Mouse (Mus musculus) liver, embryonic 13.5 days (tissue): ENCODE measurements around the gene Pon1. TPM values are rescaled to one million over a fixed set of nuclear protein-coding genes. Genes with fewer than 3 reads are reported as not detected.

Experiments used
- ATAC-seq: fragments of 200-750 bp; cut with Nextera tagmentation; 2 replicates; pipeline ENCODE4 v1.8.0; 2017; ENCODE audit warnings: low read depth, mild to moderate bottlenecking, moderate number of reproducible peaks, moderate library complexity
- DNase-seq: peaks from one replicate; pipeline ENCODE4 v3.0.0; 2022
- H3K27ac ChIP-seq: fragments of 300-500 bp; sonication (generic); 2 replicates; pipeline ENCODE4 v1.5.1; 2015; ENCODE audit warnings: moderate library complexity, mild to moderate bottlenecking, inconsistent platforms
- H3K27me3 ChIP-seq: fragments of 300-500 bp; sonication (generic); 2 replicates; pipeline ENCODE4 v1.6.1; 2015; ENCODE audit warnings: mild to moderate bottlenecking, inconsistent platforms
- H3K36me3 ChIP-seq: fragments of 300-500 bp; sonication (generic); 2 replicates; pipeline ENCODE4 v1.6.1; 2015; ENCODE audit warnings: mild to moderate bottlenecking, inconsistent platforms
- H3K4me1 ChIP-seq: fragments of 300-500 bp; sonication (generic); replicated peaks from 2 replicates; pipeline ENCODE4 v1.6.1; 2015; ENCODE audit warnings: inconsistent platforms
- H3K4me2 ChIP-seq: fragments of 300-500 bp; sonication (generic); 2 replicates; pipeline ENCODE4 v1.6.1; 2015; ENCODE audit warnings: inconsistent platforms, mild to moderate bottlenecking, moderate library complexity
- H3K4me3 ChIP-seq: fragments of 300-500 bp; sonication (generic); replicated peaks from 2 replicates; pipeline ENCODE4 v1.5.1; 2015; ENCODE audit warnings: mild to moderate bottlenecking, inconsistent platforms
- H3K9ac ChIP-seq: fragments of 300-500 bp; sonication (generic); 2 replicates; pipeline ENCODE4 v1.6.1; 2015; ENCODE audit warnings: mild to moderate bottlenecking, inconsistent platforms
- H3K9me3 ChIP-seq: fragments of 300-500 bp; sonication (generic); replicated peaks from 2 replicates; pipeline ENCODE4 v1.6.1; 2016; ENCODE audit warnings: inconsistent platforms
- WGBS: fragments of 180-500 bp; shearing (Covaris S2); methylation state at CpG from one replicate; pipeline ENCODE4 v1.1.7; 2015; ENCODE audit not compliant: insufficient replicate concordance; 5-methylcytosine and 5-hydroxymethylcytosine counted together
- polyA plus RNA-seq: library from polyadenylated mRNA; unstranded; fragments of >200 nt; fragmentation: Nextera tagmentation; extraction: Ambion mirVana; gene quantifications from 2 replicates; pipeline ENCODE4 v1.2.1, GENCODE M21; 2015

The Pon1 gene
- polyA plus RNA-seq, 1 experiment from 2014 or later = 2.3 TPM

DNA sequence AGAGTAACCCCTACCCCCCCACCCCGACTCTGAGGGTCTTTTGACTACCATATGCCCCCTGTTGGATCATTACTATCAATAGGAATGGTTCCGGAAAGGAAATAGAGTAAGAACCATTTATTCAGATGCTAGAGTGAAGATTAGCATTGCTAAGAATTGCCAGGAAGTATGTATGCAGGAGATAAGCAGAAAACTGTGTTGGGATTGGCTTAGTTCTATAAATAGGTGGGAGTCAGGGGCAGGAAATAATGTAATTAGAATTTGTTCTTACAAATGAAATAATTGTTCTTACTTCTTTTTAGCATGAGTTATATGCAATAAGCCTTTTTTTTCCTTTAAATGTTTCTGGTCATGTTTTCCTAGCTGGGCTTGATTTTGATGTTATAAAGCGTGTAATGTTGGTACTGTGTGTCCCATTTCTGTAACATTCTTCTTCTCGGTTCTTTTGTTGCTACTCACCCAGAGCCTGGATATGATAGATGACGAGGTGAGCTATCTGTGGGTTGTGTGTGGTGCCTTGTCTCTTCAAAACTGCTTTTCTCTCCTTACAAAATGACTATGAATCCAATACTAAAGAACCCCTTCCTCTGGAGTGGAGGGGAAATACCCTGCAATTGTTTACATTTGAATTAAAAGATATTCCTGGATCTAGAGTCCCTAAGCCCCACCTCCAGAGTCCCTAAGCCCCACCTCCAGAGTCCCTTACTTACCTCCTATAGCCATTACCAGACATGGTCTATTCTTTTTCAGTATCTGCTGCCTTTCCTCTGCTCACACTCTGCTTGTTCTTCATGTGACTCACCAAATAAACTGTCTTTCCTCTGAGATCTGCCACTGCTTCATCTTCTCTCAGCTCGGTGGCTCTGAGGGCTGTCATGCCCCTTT, 37.0 kb downstream of the Pon1 start:
- Histone ChIP-seq H3K9ac (peak overlapping the region; percentile 67), H3K4me1 (peaks cover 84% of the 10 kb centered on the region), H3K27ac (peak overlapping the region; percentile 97), H3K27me3 (no peaks in the 10 kb centered on the region), H3K4me3 (no peak overlapping the region), H3K9me3 (no peaks in the 10 kb centered on the region), H3K4me2 (peak overlapping the region; percentile 64), H3K36me3 (0 out of 2 replicates have a peak, but pooled peaks cover 6% of the 10 kb centered on the region)
- 29% methylated on average over 6 of the region's 6 CpGs for WGBS
- DNase-seq (no peak), ATAC-seq (peak; percentile 59)

DNA sequence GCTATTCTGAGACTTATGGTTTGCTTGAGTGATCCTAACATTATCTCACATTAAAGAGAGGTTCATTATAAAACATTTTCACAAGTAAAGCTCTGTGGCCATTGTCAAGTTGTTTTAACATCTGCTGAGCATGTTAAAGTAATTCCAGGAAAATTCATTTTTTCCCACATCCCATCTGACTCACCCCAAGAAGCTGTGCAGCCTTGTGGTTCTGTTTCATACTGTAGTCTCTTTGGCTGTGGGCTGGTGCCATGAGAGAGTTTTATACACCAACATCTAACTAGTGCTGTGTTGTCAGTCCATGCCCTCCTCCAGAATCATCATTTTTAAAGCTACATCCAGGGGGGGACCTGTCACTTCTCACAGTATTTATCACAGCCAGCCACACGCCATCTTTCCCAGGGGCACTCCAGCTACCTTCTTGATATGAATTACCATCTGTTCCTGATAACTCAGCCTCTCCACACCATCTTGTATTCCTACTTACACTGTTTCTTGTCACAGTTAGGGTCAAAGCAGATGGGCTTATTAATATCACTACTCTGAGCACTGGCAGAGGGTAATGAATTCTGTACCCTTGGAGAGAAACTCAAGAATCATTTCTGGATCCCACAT, 38.3 kb downstream of the Pon1 start:
- DNase-seq (peak; percentile 80), ATAC-seq (peak; percentile 93)
- H3K27ac ChIP-seq = peak overlapping the region; percentile 97
- no peaks in the 10 kb centered on the region for H3K9me3 ChIP-seq
- H3K9ac ChIP-seq = peak overlapping the region; percentile 67
- H3K36me3 ChIP-seq = 0 out of 2 replicates have a peak, but pooled peaks cover 6% of the 10 kb centered on the region
- 9% methylated on average over 1 of the region's 1 CpGs for WGBS
- peak overlapping the region; percentile 64 for H3K4me2 ChIP-seq
- H3K4me3 ChIP-seq = peak overlapping the region; percentile 39
- peaks cover 97% of the 10 kb centered on the region for H3K4me1 ChIP-seq
- no peaks in the 10 kb centered on the region for H3K27me3 ChIP-seq

DNA sequence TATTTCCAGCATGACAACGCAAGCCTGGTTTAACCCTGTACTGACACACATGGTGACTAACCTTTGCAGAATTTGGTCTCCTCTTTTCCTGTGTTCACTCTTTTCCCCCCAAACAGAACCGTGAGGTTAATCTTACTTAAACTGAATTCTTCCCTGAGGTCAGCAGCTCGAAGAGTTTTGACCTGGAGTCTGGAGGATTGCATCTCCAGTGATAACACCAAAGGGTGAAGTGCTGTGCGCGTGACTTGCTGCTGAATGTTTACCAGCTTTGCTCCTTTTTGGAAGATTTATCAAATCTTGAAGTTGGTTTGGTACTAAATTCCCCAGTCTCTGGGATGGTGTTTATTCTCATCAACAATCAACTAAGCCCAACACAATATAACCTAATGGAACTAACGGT, 39.0 kb downstream of the Pon1 start:
- Histone ChIP-seq H3K27ac (peak overlapping the region; percentile 97), H3K36me3 (0 out of 2 replicates have a peak, but pooled peaks cover 4% of the 10 kb centered on the region), H3K4me3 (peak overlapping the region; percentile 39), H3K9ac (peak overlapping the region; percentile 67), H3K27me3 (no peaks in the 10 kb centered on the region), H3K4me2 (peak overlapping the region; percentile 64), H3K9me3 (no peaks in the 10 kb centered on the region), H3K4me1 (peaks cover 91% of the 10 kb centered on the region)
- DNase-seq (no peak), ATAC-seq (no peak)
- WGBS = 40% methylated on average over 6 of the region's 6 CpGs

DNA sequence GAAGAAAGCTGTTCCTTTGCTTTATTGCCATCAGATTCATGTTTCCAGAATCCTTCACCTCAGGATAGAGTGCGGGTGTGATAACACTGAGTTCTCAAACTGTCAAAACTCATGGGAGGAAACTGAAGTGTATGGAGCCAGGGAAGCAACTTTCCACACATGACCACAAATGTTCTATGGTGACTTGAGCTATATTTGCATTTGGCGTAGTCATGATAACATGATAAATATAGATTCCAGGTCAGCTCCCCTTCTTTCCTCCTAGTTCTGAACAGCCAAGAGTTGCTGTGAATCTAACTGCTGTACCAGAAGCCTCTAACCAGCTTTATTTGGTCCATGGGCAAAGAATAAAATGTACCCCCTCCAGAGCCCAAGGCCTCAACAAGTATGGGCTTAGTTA, 41.6 kb downstream of the Pon1 start:
- ATAC-seq (no peak), DNase-seq (no peak)
- Histone ChIP-seq H3K36me3 (no peaks in the 10 kb centered on the region), H3K27ac (peak overlapping the region; percentile 97), H3K4me3 (no peak overlapping the region), H3K27me3 (no peaks in the 10 kb centered on the region), H3K4me1 (peaks cover 80% of the 10 kb centered on the region), H3K4me2 (peak overlapping the region; percentile 64), H3K9ac (peak overlapping the region; percentile 42), H3K9me3 (no peaks in the 10 kb centered on the region)
- WGBS = 46% methylated on average over 2 of the region's 2 CpGs

DNA sequence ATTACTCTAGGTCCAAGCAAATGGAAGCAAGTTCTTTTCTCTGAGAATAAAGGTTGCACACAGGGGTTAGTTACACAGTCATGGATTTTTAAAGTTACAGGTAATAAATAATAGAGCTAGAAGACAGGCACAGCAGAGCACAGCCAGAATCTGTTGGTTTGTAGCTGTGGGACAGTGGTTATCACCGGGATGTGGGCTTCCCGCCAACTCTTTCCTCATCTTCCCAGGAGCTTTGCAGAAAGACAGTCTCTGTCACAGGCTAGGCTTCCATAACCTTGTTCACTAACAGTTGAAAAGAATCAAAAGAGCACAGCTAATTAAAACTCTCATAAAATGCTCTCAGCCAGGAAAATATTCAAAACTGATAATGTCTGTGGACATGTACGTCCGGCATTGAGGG, 42.6 kb downstream of the Pon1 start:
- 0 out of 2 replicates have a peak overlapping the region, but pooled peaks have one; percentile 15 for H3K9ac ChIP-seq
- no peak overlapping the region for H3K4me3 ChIP-seq
- no peaks in the 10 kb centered on the region for H3K36me3 ChIP-seq
- ATAC-seq (no peak), DNase-seq (no peak)
- H3K4me1 ChIP-seq = peaks cover 71% of the 10 kb centered on the region
- no peaks in the 10 kb centered on the region for H3K9me3 ChIP-seq
- H3K27ac ChIP-seq = peak overlapping the region; percentile 97
- no peaks in the 10 kb centered on the region for H3K27me3 ChIP-seq
- 69% methylated on average over 4 of the region's 4 CpGs for WGBS
- H3K4me2 ChIP-seq = no peak overlapping the region

DNA sequence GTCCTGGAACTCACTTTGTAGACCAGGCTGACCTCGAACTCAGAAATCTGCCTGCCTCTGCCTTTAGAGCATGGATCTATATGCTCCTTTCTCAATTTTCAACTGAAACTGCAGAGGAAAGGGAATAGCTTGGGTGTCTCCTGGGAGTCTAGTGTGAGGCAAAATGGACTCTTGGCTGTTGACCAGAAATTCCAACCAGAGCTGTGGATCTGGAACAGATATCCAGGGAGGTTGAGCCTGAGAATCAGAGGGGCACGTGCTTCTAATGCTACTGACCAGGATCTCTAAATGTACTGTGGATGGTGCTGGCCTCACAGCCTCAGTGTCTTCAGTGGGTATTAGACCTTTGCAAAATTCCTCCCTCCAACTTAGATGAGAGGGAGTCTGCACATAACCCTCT, 43.8 kb downstream of the Pon1 start:
- Histone ChIP-seq H3K27ac (no peak overlapping the region), H3K9ac (no peak overlapping the region), H3K4me3 (no peak overlapping the region), H3K4me1 (peaks cover 69% of the 10 kb centered on the region), H3K4me2 (no peak overlapping the region), H3K27me3 (no peaks in the 10 kb centered on the region), H3K9me3 (no peaks in the 10 kb centered on the region), H3K36me3 (no peaks in the 10 kb centered on the region)
- WGBS = 80% methylated on average over 2 of the region's 2 CpGs
- no peak for ATAC-seq
- no peak for DNase-seq

DNA sequence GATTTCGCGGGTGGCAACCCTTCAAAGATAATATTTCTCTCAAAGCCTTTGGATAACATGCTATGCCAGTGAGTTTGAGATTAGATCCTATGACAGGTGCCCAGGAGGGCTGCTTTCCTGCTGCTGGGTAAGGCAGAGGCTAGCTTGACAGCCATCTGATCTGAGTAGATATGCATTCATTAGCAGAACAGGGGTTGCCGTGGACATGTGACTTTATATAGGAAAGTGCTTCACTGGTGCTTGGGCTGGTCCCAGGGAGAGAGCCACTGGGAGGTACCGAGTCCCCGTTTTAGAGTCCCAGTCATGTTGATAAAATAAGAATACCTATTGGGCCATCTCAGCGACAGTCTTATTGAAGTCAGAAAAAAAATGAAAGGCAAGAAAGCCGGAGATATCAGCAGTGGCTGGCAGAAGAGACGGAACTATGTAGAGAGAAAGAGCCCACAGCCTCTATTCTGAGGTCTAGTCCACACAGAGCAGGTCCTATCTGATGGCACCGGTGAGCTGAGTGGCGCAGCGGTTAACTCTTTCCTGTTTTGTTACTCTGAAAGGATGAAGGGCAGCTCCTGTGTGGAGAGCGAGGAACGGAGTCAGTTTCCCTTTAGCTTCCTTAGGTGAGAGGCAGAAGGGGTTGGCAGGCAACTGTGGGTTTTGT, 46.1 kb downstream of the Pon1 start:
- peak overlapping the region; percentile 12 for H3K4me3 ChIP-seq

DNA sequence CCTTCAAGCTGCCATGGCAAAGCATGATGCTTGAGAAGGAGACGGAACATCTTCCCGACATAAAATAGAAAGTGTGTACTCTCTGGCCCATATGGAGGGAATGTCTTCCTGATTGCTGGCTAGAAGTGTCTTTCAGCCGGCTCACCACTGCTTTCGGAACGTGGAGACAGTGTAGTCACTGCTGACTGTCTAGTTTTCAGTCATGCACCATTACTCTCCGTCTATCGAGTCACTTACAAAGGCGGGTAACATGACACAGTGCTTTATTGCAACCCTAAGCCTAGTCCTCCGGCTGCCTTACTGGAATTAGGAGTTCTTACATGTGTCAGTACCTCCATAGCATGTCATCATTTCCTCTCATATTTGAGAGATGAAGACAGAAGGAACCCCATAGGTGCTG, 54.1 kb downstream of the Pon1 start:
- DNase-seq (no peak), ATAC-seq (no peak)
- 78% methylated on average over 9 of the region's 9 CpGs for WGBS
- Histone ChIP-seq H3K27ac (no peak overlapping the region), H3K4me1 (peaks cover 5% of the 10 kb centered on the region; the same call in 1 of the 2 replicates), H3K4me3 (no peak overlapping the region), H3K36me3 (no peaks in the 10 kb centered on the region; the same call in 1 of the 2 replicates), H3K9ac (no peak overlapping the region), H3K9me3 (no peaks in the 10 kb centered on the region), H3K4me2 (no peak overlapping the region), H3K27me3 (no peaks in the 10 kb centered on the region)

More for the DNA sequence above, 46.1 kb downstream of the Pon1 start:
- Histone ChIP-seq H3K4me2 (peak overlapping the region; percentile 52), H3K4me1 (peaks cover 49% of the 10 kb centered on the region), H3K9ac (peak overlapping the region; percentile 56), H3K36me3 (no peaks in the 10 kb centered on the region), H3K27me3 (no peaks in the 10 kb centered on the region), H3K27ac (peak overlapping the region; percentile 48; the same call in 1 of the 2 replicates), H3K9me3 (no peaks in the 10 kb centered on the region)
- 27% methylated on average over 13 of the region's 13 CpGs for WGBS
- DNase-seq = no peak
- ATAC-seq = peak; percentile 75

DNA sequence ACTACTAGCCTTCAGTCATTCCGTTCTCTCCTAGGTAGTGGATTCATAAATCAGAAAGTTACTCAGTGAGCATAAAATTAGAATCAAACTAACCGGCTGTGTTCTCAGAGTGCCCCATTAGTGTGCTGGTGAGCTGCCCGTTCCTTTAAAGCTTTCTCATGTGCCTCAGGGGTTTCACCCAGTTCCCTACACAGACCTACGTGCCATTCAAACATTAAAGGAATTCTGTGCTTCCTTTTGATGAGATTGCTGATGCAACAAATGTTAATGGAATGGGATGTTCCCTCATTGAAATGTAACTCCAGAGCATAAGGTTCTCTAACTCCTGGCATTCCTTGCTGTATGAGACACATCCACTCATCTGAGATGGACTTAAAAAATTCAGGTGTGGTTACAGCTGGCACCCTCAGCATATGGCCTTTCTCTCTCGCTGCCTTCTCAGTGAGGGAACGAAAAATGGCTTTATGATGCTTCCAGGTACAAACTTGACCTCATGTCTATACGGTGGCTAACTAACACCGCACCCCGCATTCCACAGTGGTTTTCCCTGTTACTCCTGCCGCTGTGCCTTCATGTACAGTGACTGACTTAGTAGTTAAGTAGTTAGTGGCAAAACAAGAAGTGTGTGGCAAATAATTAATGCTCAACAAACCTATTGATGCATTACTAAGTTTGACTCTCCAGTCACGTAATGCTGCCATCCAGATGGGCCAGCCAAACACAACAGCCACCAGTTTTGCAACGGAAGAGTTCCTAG, 54.7 kb downstream of the Pon1 start:
- Histone ChIP-seq H3K9ac (no peak overlapping the region), H3K9me3 (no peaks in the 10 kb centered on the region), H3K4me2 (no peak overlapping the region), H3K4me1 (peaks cover 6% of the 10 kb centered on the region; the same call in 1 of the 2 replicates), H3K27ac (no peak overlapping the region), H3K4me3 (no peak overlapping the region), H3K36me3 (no peaks in the 10 kb centered on the region; the same call in 1 of the 2 replicates), H3K27me3 (no peaks in the 10 kb centered on the region)
- no peak for ATAC-seq
- no peak for DNase-seq
- WGBS = 86% methylated on average over 12 of the region's 12 CpGs

DNA sequence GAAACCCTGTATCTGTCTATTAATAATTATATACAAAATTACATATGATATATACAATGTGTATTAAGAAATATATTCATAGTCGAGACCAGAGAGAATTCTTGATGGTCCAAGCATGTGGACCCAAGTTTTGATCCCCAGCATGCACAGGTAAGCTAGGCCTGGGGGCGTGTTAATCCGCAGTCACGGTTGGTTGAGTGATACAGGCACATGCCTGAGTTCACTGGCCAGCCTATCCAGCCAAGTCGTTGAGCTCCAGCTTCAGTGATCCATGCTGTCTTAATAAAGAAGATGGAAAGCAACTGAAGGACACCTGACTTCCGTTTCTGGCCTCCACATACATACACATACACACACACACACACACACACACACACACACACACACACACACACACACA, 57.7 kb downstream of the Pon1 start:
- no peak overlapping the region for H3K4me3 ChIP-seq
- ATAC-seq = no peak

More for the DNA sequence above, 57.7 kb downstream of the Pon1 start:
- Histone ChIP-seq H3K36me3 (no peaks in the 10 kb centered on the region; the same call in 1 of the 2 replicates), H3K9me3 (no peaks in the 10 kb centered on the region), H3K9ac (no peak overlapping the region), H3K4me2 (no peak overlapping the region), H3K27ac (no peak overlapping the region), H3K27me3 (no peaks in the 10 kb centered on the region), H3K4me1 (peaks cover 6% of the 10 kb centered on the region; the same call in 1 of the 2 replicates)
- 76% methylated on average over 6 of the region's 6 CpGs for WGBS
- no peak for DNase-seq
